Mouse (Mus musculus) ES-E14 (cell line): ENCODE measurements around the gene Upk3a.

Experiments used
- CHD2 ChIP-seq: IDR thresholded peaks from 2 replicates; pipeline ENCODE4 v1.6.1; 2014; ENCODE audit warnings: mild to moderate bottlenecking, low read depth, low read length, inconsistent platforms
- ZC3H11A ChIP-seq: IDR thresholded peaks from 2 replicates; pipeline ENCODE4 v1.6.1; 2012; ENCODE audit warnings: low read depth, mild to moderate bottlenecking, inconsistent platforms, low read length, borderline replicate concordance

- TF ChIP-seq CHD2: no peak
- TF ChIP-seq ZC3H11A: no peak
These were observed 26.8 kb downstream of the Upk3a start for GRCm38 (mm10) chr15:85043761-85044160.
